In the genomic region with DNA sequence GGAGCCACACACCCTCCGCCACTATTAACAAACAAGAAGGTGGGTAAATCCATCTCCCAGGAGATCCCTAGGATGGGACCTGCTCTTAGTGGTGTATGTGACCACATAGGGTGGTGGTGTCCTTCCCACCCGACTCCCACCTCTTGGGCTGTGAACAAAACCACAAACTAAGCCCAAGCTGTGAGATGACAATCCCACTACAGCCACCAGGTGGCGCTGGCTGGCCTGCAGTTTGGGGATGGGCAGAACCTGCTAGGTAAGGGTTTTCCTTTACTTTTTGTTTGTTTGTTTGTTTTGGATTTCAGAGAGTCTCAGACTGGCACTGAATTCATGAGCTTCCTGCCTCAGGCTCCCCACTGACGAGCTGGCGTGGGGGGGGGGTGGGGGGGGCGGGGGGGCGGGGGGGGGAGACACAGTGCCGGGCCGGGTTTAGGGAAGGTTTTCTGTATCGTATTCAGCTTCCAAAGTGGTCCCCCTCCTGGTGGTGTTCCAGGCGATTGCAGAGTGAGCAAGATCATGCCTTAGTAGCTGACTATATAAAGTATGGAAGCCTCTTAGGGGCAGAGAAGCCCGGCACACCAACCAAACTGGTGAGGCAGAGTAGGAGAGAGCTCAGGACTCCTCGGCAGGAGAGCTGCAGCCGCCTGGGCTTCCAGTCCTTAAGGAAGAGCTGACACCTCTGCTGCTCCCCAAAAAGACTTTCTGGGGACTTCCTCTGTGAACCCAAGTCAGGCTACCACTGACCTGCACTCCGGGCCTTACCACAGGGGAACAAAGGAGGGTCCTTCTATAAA, we compare ENCODE assay signal across 9 mouse cellular contexts. TPM values are rescaled to one million over a fixed set of nuclear protein-coding genes. Genes with fewer than 3 reads are reported as not detected.
A peak's percentile ranks its signal among the peaks of the same experiment; 100 is the strongest.
DNase-seq lines count a peak whose midpoint lies in the region; ATAC-seq and TF ChIP-seq lines count a peak whose summit lies in the region.
"Had no signal": no experiment of that assay in that cellular context is flagged by ENCODE, and none has a peak within 500 bp of the region (broad histone marks: within the 10 kb centered on the region; RNA-seq: fewer than 3 reads in every experiment).

No protein-coding gene starts in this region.

- no peak overlapping the region for H3K4me2 ChIP-seq in forebrain, embryonic 15.5 days (replicated peaks)
- 0 out of 2 replicates have a peak overlapping the region, but pooled peaks have one; percentile 10 for H3K4me2 ChIP-seq in kidney, embryonic 15.5 days
- H3K4me2 ChIP-seq: heart, embryonic 13.5 days had no signal

- no peak for TF ChIP-seq POLR2A in lung, adult 2 months (IDR thresholded peaks at IDR 0.05; ENCODE audit: borderline replicate concordance, extremely low read depth, low read depth, low read length)

- H3K27ac ChIP-seq in forebrain, embryonic 15.5 days (replicated peaks): no peak overlapping the region
- H3K27ac ChIP-seq in kidney, embryonic 15.5 days: no peak overlapping the region
- H3K27ac ChIP-seq: heart, embryonic 13.5 days had no signal

- DNase-seq in urinary bladder, adult 2 months (ENCODE audit: low spot score): peak; percentile 37
- DNase-seq in urinary bladder, postnatal 10 days (ENCODE audit: low spot score): no peak
- peak; percentile 55 for DNase-seq in cerebellum, adult 11-12 months
- DNase-seq in lung, adult 2 months: peak; percentile 58
- peak; percentile 77 to 82 for DNase-seq in right cerebral cortex, postnatal 10 days (ENCODE audit: low spot score in 2 of 2)

- H3K4me3 ChIP-seq in forebrain, embryonic 15.5 days: no peak overlapping the region
- no peak overlapping the region for H3K4me3 ChIP-seq in kidney, embryonic 15.5 days (replicated peaks)
- H3K4me3 ChIP-seq in lung, adult 2 months (replicated peaks; ENCODE audit: extremely low read depth, low read depth, low read length): no peak overlapping the region
- H3K4me3 ChIP-seq: heart, embryonic 13.5 days had no signal

- peak; percentile 86 for TF ChIP-seq CTCF in lung, adult 2 months (IDR thresholded peaks at IDR 0.05; ENCODE audit: insufficient read depth, low read length)

- H3K27me3 ChIP-seq in forebrain, embryonic 15.5 days: no peaks in the 10 kb centered on the region
- peaks cover 64% of the 10 kb centered on the region for H3K27me3 ChIP-seq in kidney, embryonic 15.5 days

- 0 out of 2 replicates have a peak, but pooled peaks have one; percentile 26 for ATAC-seq in forebrain, embryonic 15.5 days (replicated peaks)
- ATAC-seq in kidney, embryonic 15.5 days (replicated peaks; ENCODE audit: low FRiP score): no peak
- ATAC-seq in erythroid progenitor cell, adult 5-6 weeks (replicated peaks; ENCODE audit: low FRiP score, poor library complexity, severe bottlenecking): no peak

- 8% methylated on average over 14 of the region's 15 CpGs for WGBS in forebrain, embryonic 15.5 days
- 10% methylated on average over 14 of the region's 15 CpGs for WGBS in kidney, embryonic 15.5 days
- 11% methylated on average over 12 of the region's 15 CpGs for WGBS in lung, adult 2 months

- H3K4me1 ChIP-seq in forebrain, embryonic 15.5 days: peaks cover 31% of the 10 kb centered on the region
- peaks cover 2% of the 10 kb centered on the region; the same call in 1 of the 2 replicates for H3K4me1 ChIP-seq in kidney, embryonic 15.5 days
- H3K4me1 ChIP-seq in lung, adult 2 months (ENCODE audit: control insufficient read depth, insufficient read depth, low read length): no peaks in the 10 kb centered on the region

- no peaks in the 10 kb centered on the region for H3K36me3 ChIP-seq in forebrain, embryonic 15.5 days
- H3K36me3 ChIP-seq in kidney, embryonic 15.5 days: no peaks in the 10 kb centered on the region
- H3K36me3 ChIP-seq: heart, embryonic 13.5 days had no signal

- no peaks in the 10 kb centered on the region for H3K9me3 ChIP-seq in forebrain, embryonic 15.5 days
- H3K9me3 ChIP-seq in kidney, embryonic 15.5 days (replicated peaks): no peaks in the 10 kb centered on the region
- H3K9me3 ChIP-seq: heart, embryonic 13.5 days had no signal

- no peak overlapping the region for H3K9ac ChIP-seq in forebrain, embryonic 15.5 days (replicated peaks)
- no peak overlapping the region for H3K9ac ChIP-seq in kidney, embryonic 15.5 days
- H3K9ac ChIP-seq: heart, embryonic 13.5 days had no signal

RNA-seq across cellular contexts. Expression of gene Efcab6, which starts 8.9 kb away (rescaled TPM):
- polyA plus RNA-seq in urinary bladder, adult 2 months (2012; rRNA removed): 0.09 and 0.12 TPM in 2 replicates
- 3.7 and 4.3 TPM in 2 replicates for polyA plus RNA-seq in forebrain, embryonic 15.5 days (2015; fragmentation: Nextera tagmentation; extraction: Ambion mirVana)
- 0.16 and 0.27 TPM in 2 replicates for polyA plus RNA-seq in kidney, embryonic 15.5 days (2015; fragmentation: Nextera tagmentation; extraction: Ambion mirVana)
- polyA plus RNA-seq in lung, adult 2 months (2012; rRNA removed): 1.6 and 2.2 TPM in 2 replicates
- total RNA-seq in erythroid progenitor cell, adult 5-6 weeks (2015; ENCODE audit: low replicate concordance): not detected in 2 replicates
- total RNA-seq in erythroid progenitor cell, adult 5-6 weeks (2017; ENCODE audit: low replicate concordance): not detected in 2 replicates
- polyA plus RNA-seq: heart, embryonic 13.5 days had no signal

RNA-seq across cellular contexts. Expression of gene Sult4a1, which starts 31.4 kb away (rescaled TPM):
- polyA plus RNA-seq in urinary bladder, adult 2 months (2012; rRNA removed): 2.0 and 2.4 TPM in 2 replicates
- polyA plus RNA-seq in forebrain, embryonic 15.5 days (2015; fragmentation: Nextera tagmentation; extraction: Ambion mirVana): 76.7 and 76.8 TPM in 2 replicates
- polyA plus RNA-seq in kidney, embryonic 15.5 days (2015; fragmentation: Nextera tagmentation; extraction: Ambion mirVana): 1.1 and 2.4 TPM in 2 replicates
- 0.46 and 0.69 TPM in 2 replicates for polyA plus RNA-seq in lung, adult 2 months (2012; rRNA removed)
- not detected in 2 replicates for total RNA-seq in erythroid progenitor cell, adult 5-6 weeks (2015; ENCODE audit: low replicate concordance)
- total RNA-seq in erythroid progenitor cell, adult 5-6 weeks (2017; ENCODE audit: low replicate concordance): not detected in 2 replicates

RNA-seq across cellular contexts. Expression of gene Pnpla5, which starts 48.9 kb away (rescaled TPM):
- polyA plus RNA-seq in urinary bladder, adult 2 months (2012; rRNA removed): 0.06 TPM in 1 of 2 replicates, not detected in the other
- polyA plus RNA-seq in forebrain, embryonic 15.5 days (2015; fragmentation: Nextera tagmentation; extraction: Ambion mirVana): not detected in 2 replicates
- not detected in 2 replicates for polyA plus RNA-seq in kidney, embryonic 15.5 days (2015; fragmentation: Nextera tagmentation; extraction: Ambion mirVana)
- 1.0 and 1.2 TPM in 2 replicates for polyA plus RNA-seq in lung, adult 2 months (2012; rRNA removed)
- not detected in 2 replicates for total RNA-seq in erythroid progenitor cell, adult 5-6 weeks (2015; ENCODE audit: low replicate concordance)
- not detected in 2 replicates for total RNA-seq in erythroid progenitor cell, adult 5-6 weeks (2017; ENCODE audit: low replicate concordance)
- polyA plus RNA-seq: heart, embryonic 13.5 days had no signal

Comparison
In these comparisons a context has a peak if more than half of its experiments do, and no peak if none do; other contexts are left out.
1. RNA of gene Sult4a1, which starts 31.4 kb away (polyA plus RNA-seq): 76.7 to 76.8 TPM in forebrain, embryonic 15.5 days; 1.1 to 2.4 TPM in kidney, embryonic 15.5 days, 2.0 to 2.4 TPM in urinary bladder, adult 2 months and 0.46 to 0.69 TPM in lung, adult 2 months; every median in the first group is over 10 times any median in the second.